Mouse (Mus musculus): ENCODE data around the gene Sdcbp2. TPM values are rescaled to one million over a fixed set of nuclear protein-coding genes. Genes with fewer than 3 reads are reported as not detected.
A peak's percentile ranks its signal among the peaks of the same experiment; 100 is the strongest.

The Sdcbp2 gene
- 1 to 10 TPM; 1.2 TPM for total RNA-seq (2021)

- intact Hi-C loops (cut with DNase I) = loop anchor here (10.0 kb wide), 1 partner anchor 113 kb away; no protein-coding TSS in a partner anchor
- no peak for DNase-seq
These were observed at the start of gene Sdcbp2 for GRCm38 (mm10) chr2:151571873-151572700. TSS of gene Sdcbp2 (plus strand) at chr2:151572622.

- DNase-seq = no peak
- intact Hi-C loops (cut with DNase I) = no loop called here
These were observed 47.9 kb upstream of the Sdcbp2 start for GRCm38 (mm10) chr2:151524324-151525041.

GRCm38 (mm10) chr2:151525520-151525919 is 46.9 kb upstream of the Sdcbp2 start:
- intact Hi-C loops (cut with DNase I) = no loop called here
- no peak for DNase-seq

- intact Hi-C loops (cut with DNase I) = no loop called here
These were observed 44.4 kb upstream of the Sdcbp2 start for GRCm38 (mm10) chr2:151528066-151528465.

GRCm38 (mm10) chr2:151529169-151529568 is 43.3 kb upstream of the Sdcbp2 start:
- intact Hi-C loops (cut with DNase I) = no loop called here
- no peak for DNase-seq

More at GRCm38 (mm10) chr2:151528066-151528465, 44.4 kb upstream of the Sdcbp2 start:
- no peak for DNase-seq

GRCm38 (mm10) chr2:151530378-151531230 is 41.8 kb upstream of the Sdcbp2 start:
- intact Hi-C loops (cut with DNase I) = no loop called here
- no peak for DNase-seq

- intact Hi-C loops (cut with DNase I) = no loop called here
- DNase-seq = no peak
These were observed 38.8 kb upstream of the Sdcbp2 start for GRCm38 (mm10) chr2:151533632-151534031.

GRCm38 (mm10) chr2:151535961-151536617 is 36.3 kb upstream of the Sdcbp2 start:
- no peak for DNase-seq
- intact Hi-C loops (cut with DNase I) = no loop called here

GRCm38 (mm10) chr2:151536618-151536974 is 35.8 kb upstream of the Sdcbp2 start:
- intact Hi-C loops (cut with DNase I) = no loop called here
- peak; percentile 23 for DNase-seq

GRCm38 (mm10) chr2:151538646-151539045 is 33.8 kb upstream of the Sdcbp2 start:
- no peak for DNase-seq
- intact Hi-C loops (cut with DNase I) = no loop called here

GRCm38 (mm10) chr2:151542323-151543062 is 29.9 kb upstream of the Sdcbp2 start, which contains the start of gene Fkbp1a:
TSS of gene Fkbp1a (plus strand) at chr2:151542483.
- DNase-seq = peak; percentile 98
- intact Hi-C loops (cut with DNase I) = no loop called here

GRCm38 (mm10) chr2:151543063-151543895 is 29.1 kb upstream of the Sdcbp2 start:
- intact Hi-C loops (cut with DNase I) = no loop called here
- DNase-seq = peak; percentile 74

- DNase-seq = no peak
- intact Hi-C loops (cut with DNase I) = no loop called here
These were observed 27.7 kb upstream of the Sdcbp2 start for GRCm38 (mm10) chr2:151544673-151545072.

- intact Hi-C loops (cut with DNase I) = no loop called here
- no peak for DNase-seq
These were observed 25.9 kb upstream of the Sdcbp2 start for GRCm38 (mm10) chr2:151546571-151546970.

GRCm38 (mm10) chr2:151549615-151550121 is 22.8 kb upstream of the Sdcbp2 start:
- no peak for DNase-seq
- intact Hi-C loops (cut with DNase I) = no loop called here

- intact Hi-C loops (cut with DNase I) = no loop called here
- no peak for DNase-seq
These were observed 9.2 kb upstream of the Sdcbp2 start for GRCm38 (mm10) chr2:151562930-151563921.

- intact Hi-C loops (cut with DNase I) = no loop called here
- no peak for DNase-seq
These were observed 8.4 kb upstream of the Sdcbp2 start for GRCm38 (mm10) chr2:151564006-151564405.
